Mouse (Mus musculus): ENCODE data around the gene Cadps2. TPM values are rescaled to one million over a fixed set of nuclear protein-coding genes. Genes with fewer than 3 reads are reported as not detected.

The Cadps2 gene
- polyA plus RNA-seq, 2 experiments: 2.6 TPM

DNA sequence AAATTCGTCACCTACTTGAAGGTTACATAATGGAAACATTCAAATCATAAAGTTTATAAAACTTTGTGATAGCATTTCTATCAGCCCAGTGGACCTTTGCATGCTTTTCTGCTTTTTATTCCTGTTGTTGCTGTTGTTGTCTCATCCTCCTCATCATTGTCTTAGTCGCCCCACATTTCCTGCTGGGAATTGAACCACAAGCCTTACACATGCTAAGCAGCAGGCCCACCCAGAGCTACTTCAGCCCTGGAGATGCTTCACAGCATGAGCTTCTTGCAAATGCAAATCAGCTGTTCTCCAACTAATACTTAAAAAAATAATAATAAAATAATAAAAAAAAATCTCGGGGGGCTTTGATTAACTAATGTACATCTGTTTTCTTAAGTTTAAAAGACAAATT, 8.5 kb downstream of the Cadps2 start:
- WGBS: 58% methylated on average over 3 of the region's 3 CpGs
- no peak overlapping the region for H3K9ac ChIP-seq (ENCODE audit: low read depth, low read length, severe bottlenecking)
- no peak for TF ChIP-seq POLR2A (IDR thresholded peaks at IDR 0.05; ENCODE audit: borderline replicate concordance, extremely low read depth, insufficient read depth, insufficient read length)
- H3K27ac ChIP-seq (replicated peaks; ENCODE audit: low read depth, low read length): no peak overlapping the region
- H3K4me1 ChIP-seq (ENCODE audit: control insufficient read depth, insufficient read depth, low read length): no peaks in the 10 kb centered on the region
- H3K4me2 ChIP-seq (replicated peaks; ENCODE audit: low read depth, low read length, severe bottlenecking): no peak overlapping the region
- H3K36me3 ChIP-seq (ENCODE audit: control insufficient read depth, insufficient read depth, low read length): no peaks in the 10 kb centered on the region
- H3K27me3 ChIP-seq (ENCODE audit: control insufficient read depth, insufficient read depth, low read length): no peaks in the 10 kb centered on the region
- no peak overlapping the region for H3K4me3 ChIP-seq (replicated peaks; ENCODE audit: low read length)
- DNase-seq (ENCODE audit: low spot score) (no peak), ATAC-seq (ENCODE audit: low FRiP score, low read depth) (no peak)
- no peaks in the 10 kb centered on the region for H3K9me3 ChIP-seq (ENCODE audit: control insufficient read depth, low read length)

DNA sequence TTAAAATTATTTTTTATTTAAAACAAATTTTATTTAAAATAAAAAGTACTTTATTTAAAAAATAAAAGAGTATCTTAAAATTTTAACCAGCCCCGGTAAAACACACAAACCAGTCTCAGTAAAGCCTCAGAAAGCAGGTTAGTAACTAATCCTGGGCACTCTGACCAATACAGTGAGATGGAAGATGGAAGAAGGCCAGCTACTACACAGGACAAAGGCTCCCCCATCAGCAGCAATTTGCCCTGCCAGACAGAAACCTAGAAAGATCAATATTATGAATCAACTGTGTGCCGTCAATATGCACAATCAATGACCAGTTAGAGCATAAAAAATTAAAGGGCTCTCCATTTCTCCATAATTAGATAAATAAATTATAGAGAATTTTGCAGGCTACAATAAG, 9.9 kb downstream of the Cadps2 start:
- H3K27ac ChIP-seq (replicated peaks; ENCODE audit: low read depth, low read length): no peak overlapping the region
- no peak for ATAC-seq (ENCODE audit: low FRiP score, low read depth)
- WGBS: 90% methylated on average over 2 of the region's 2 CpGs

DNA sequence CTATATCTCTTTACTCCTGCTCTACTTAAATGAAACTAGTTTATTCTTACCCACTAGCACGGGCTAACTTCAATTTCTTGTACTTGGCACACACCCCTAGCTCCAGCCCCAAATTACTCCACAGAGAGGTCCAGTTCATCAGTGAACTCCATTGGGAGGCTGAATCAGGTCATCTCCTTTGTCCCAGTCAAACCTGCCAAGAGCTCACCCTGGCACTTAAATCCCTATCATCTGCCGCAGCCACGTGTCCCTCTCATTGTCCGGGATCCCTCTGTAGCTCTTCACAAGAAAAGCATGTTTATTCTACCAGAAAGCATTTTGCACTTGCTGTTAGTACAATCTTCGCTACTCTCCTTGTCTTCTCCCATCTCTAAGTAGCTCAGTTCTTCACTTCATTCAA, 17.4 kb downstream of the Cadps2 start:
- no peak for TF ChIP-seq POLR2A (IDR thresholded peaks at IDR 0.05; ENCODE audit: borderline replicate concordance, extremely low read depth, insufficient read depth, insufficient read length)
- 89% methylated on average over 5 of the region's 5 CpGs for WGBS

More for the DNA sequence above, 9.9 kb downstream of the Cadps2 start:
- DNase-seq (ENCODE audit: low spot score): no peak
- TF ChIP-seq POLR2A (IDR thresholded peaks at IDR 0.05; ENCODE audit: borderline replicate concordance, extremely low read depth, insufficient read depth, insufficient read length): no peak
- Histone ChIP-seq H3K4me2 (replicated peaks; ENCODE audit: low read depth, low read length, severe bottlenecking) (no peak overlapping the region), H3K9me3 (ENCODE audit: control insufficient read depth, low read length) (no peaks in the 10 kb centered on the region), H3K4me1 (ENCODE audit: control insufficient read depth, insufficient read depth, low read length) (no peaks in the 10 kb centered on the region), H3K9ac (ENCODE audit: low read depth, low read length, severe bottlenecking) (no peak overlapping the region), H3K4me3 (replicated peaks; ENCODE audit: low read length) (no peak overlapping the region), H3K36me3 (ENCODE audit: control insufficient read depth, insufficient read depth, low read length) (no peaks in the 10 kb centered on the region), H3K27me3 (ENCODE audit: control insufficient read depth, insufficient read depth, low read length) (no peaks in the 10 kb centered on the region)

DNA sequence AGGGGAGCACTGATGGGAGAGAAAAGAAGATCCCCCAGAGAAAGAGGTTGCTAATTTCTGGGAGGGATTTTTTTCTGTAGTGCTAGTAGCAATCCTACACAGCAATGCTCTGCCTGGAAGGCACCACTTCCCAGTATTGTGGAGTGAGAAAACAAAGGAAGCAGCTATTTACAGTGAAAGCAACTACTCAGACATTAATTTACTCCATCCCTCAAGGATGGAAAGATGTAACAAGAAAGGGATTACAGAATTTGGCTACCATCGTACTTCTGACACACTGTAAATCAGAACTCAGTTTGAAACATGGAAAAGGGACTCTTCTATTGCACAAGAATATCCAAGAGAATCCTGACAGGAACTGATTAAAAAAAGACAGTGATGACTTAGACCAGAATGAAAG, 29.1 kb downstream of the Cadps2 start:
- Histone ChIP-seq H3K9ac (ENCODE audit: low read depth, low read length, severe bottlenecking) (no peak overlapping the region), H3K9me3 (ENCODE audit: control insufficient read depth, low read length) (no peaks in the 10 kb centered on the region), H3K4me1 (ENCODE audit: control insufficient read depth, insufficient read depth, low read length) (no peaks in the 10 kb centered on the region), H3K4me3 (replicated peaks; ENCODE audit: low read length) (no peak overlapping the region), H3K27ac (replicated peaks; ENCODE audit: low read depth, low read length) (no peak overlapping the region), H3K4me2 (replicated peaks; ENCODE audit: low read depth, low read length, severe bottlenecking) (no peak overlapping the region), H3K36me3 (ENCODE audit: control insufficient read depth, insufficient read depth, low read length) (no peaks in the 10 kb centered on the region), H3K27me3 (ENCODE audit: control insufficient read depth, insufficient read depth, low read length) (no peaks in the 10 kb centered on the region)
- no peak for TF ChIP-seq POLR2A (IDR thresholded peaks at IDR 0.05; ENCODE audit: borderline replicate concordance, extremely low read depth, insufficient read depth, insufficient read length)
- 68% methylated on average over 1 of the region's 1 CpGs for WGBS
- DNase-seq (ENCODE audit: low spot score) (no peak), ATAC-seq (ENCODE audit: low FRiP score, low read depth) (no peak)

More for the DNA sequence above, 17.4 kb downstream of the Cadps2 start:
- no peak overlapping the region for H3K4me2 ChIP-seq (replicated peaks; ENCODE audit: low read depth, low read length, severe bottlenecking)
- no peaks in the 10 kb centered on the region for H3K36me3 ChIP-seq (ENCODE audit: control insufficient read depth, insufficient read depth, low read length)
- H3K4me3 ChIP-seq (replicated peaks; ENCODE audit: low read length): no peak overlapping the region
- DNase-seq (ENCODE audit: low spot score) (no peak), ATAC-seq (ENCODE audit: low FRiP score, low read depth) (no peak)
- H3K9ac ChIP-seq (ENCODE audit: low read depth, low read length, severe bottlenecking): no peak overlapping the region
- H3K27me3 ChIP-seq (ENCODE audit: control insufficient read depth, insufficient read depth, low read length): no peaks in the 10 kb centered on the region
- H3K4me1 ChIP-seq (ENCODE audit: control insufficient read depth, insufficient read depth, low read length): no peaks in the 10 kb centered on the region
- H3K9me3 ChIP-seq (ENCODE audit: control insufficient read depth, low read length): no peaks in the 10 kb centered on the region
- no peak overlapping the region for H3K27ac ChIP-seq (replicated peaks; ENCODE audit: low read depth, low read length)

DNA sequence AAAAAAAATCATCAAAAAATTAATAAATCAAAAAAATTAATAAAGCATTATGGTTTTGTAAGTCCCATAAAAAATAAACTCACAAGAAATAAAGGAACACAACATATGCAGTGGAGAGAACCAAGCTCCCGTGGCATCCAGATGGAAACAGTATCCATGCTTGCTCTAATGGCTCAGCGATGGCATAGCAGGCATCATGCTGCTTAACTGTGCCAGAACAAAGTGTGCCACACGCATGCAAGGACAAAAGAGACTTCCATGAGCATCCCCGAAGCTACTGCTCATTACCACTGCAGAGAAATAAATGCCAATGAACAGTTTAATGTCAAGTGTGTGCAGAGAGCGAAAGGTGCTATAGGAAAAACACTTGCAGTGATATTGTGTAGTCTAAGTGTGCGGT, 29.9 kb downstream of the Cadps2 start:
- Histone ChIP-seq H3K4me3 (replicated peaks; ENCODE audit: low read length) (no peak overlapping the region), H3K9ac (ENCODE audit: low read depth, low read length, severe bottlenecking) (no peak overlapping the region), H3K4me2 (replicated peaks; ENCODE audit: low read depth, low read length, severe bottlenecking) (no peak overlapping the region), H3K36me3 (ENCODE audit: control insufficient read depth, insufficient read depth, low read length) (no peaks in the 10 kb centered on the region), H3K4me1 (ENCODE audit: control insufficient read depth, insufficient read depth, low read length) (no peaks in the 10 kb centered on the region), H3K9me3 (ENCODE audit: control insufficient read depth, low read length) (no peaks in the 10 kb centered on the region), H3K27ac (replicated peaks; ENCODE audit: low read depth, low read length) (no peak overlapping the region), H3K27me3 (ENCODE audit: control insufficient read depth, insufficient read depth, low read length) (no peaks in the 10 kb centered on the region)
- TF ChIP-seq POLR2A (IDR thresholded peaks at IDR 0.05; ENCODE audit: borderline replicate concordance, extremely low read depth, insufficient read depth, insufficient read length): no peak
- WGBS: 86% methylated on average over 6 of the region's 6 CpGs
- DNase-seq (ENCODE audit: low spot score) (no peak), ATAC-seq (ENCODE audit: low FRiP score, low read depth) (no peak)

DNA sequence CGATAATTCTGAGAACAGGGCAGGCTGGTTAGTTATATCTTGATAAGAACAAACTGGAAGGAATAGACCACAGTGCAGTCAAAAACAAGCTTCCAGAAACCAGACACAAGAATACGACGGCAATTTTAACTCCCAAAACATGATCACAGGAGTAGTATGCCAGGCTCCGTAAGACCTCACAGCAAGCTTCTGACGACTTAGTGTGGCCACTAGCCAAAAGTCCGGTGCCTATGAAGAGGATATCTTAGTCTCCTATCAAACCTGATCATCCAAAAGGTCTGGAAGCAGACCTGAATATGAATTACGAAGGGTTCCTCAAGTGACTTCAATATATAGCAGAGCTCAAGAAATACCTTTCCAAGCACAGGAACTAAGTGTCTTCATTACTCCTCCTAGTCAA, 33.9 kb downstream of the Cadps2 start:
- no peak for TF ChIP-seq POLR2A (IDR thresholded peaks at IDR 0.05; ENCODE audit: borderline replicate concordance, extremely low read depth, insufficient read depth, insufficient read length)
- ATAC-seq (ENCODE audit: low FRiP score, low read depth) (no peak), DNase-seq (ENCODE audit: low spot score) (no peak)
- no peak overlapping the region for H3K4me2 ChIP-seq (replicated peaks; ENCODE audit: low read depth, low read length, severe bottlenecking)
- H3K9me3 ChIP-seq (ENCODE audit: control insufficient read depth, low read length): no peaks in the 10 kb centered on the region
- no peak overlapping the region for H3K9ac ChIP-seq (ENCODE audit: low read depth, low read length, severe bottlenecking)
- no peak overlapping the region for H3K4me3 ChIP-seq (replicated peaks; ENCODE audit: low read length)
- no peaks in the 10 kb centered on the region for H3K4me1 ChIP-seq (ENCODE audit: control insufficient read depth, insufficient read depth, low read length)
- WGBS: 80% methylated on average over 7 of the region's 7 CpGs
- H3K36me3 ChIP-seq (ENCODE audit: control insufficient read depth, insufficient read depth, low read length): no peaks in the 10 kb centered on the region
- no peak overlapping the region for H3K27ac ChIP-seq (replicated peaks; ENCODE audit: low read depth, low read length)
- H3K27me3 ChIP-seq (ENCODE audit: control insufficient read depth, insufficient read depth, low read length): no peaks in the 10 kb centered on the region

All from limb, embryonic 14.5 days (tissue).